ENCODE assay signal across 8 mouse cellular contexts in the genomic region with DNA sequence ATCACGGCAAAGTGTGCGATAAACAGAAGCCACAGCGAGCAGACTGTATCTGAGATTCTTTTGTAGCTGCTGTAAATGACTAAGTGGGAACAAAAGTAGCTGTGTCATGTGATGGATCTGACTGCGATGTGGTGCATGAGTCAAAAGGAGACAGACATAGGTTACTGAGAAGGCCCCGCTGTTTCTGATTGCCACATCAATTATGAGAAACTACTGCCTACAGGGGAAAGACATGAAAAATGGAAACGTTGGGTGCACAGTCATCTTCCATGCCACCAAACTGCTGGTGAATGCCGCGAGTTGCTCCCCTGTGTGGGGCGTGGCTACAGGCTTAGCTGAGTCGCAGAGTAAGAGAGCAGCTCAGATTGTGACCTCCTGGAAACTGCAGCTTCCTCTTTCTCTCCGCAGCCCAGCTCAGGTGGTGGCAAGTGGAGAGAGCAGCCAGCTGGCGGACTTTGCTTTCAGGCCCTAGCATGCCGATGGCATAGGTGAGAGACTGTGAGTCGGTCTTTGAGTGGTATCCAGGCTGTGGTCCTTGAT.
DNase-seq lines count a peak whose midpoint lies in the region; ATAC-seq and TF ChIP-seq lines count a peak whose summit lies in the region.

No protein-coding gene starts in this region.

- ATAC-seq in cerebellum, adult (ENCODE audit: insufficient number of reproducible peaks, low FRiP score, low TSS enrichment) = peak; percentile 89
- ATAC-seq in forebrain, embryonic 15.5 days (replicated peaks) = peak; percentile 75
- ATAC-seq in intestine, postnatal 0 days = peak; percentile 90

- no peaks in the 10 kb centered on the region for H3K27me3 ChIP-seq in forebrain, embryonic 15.5 days
- H3K27me3 ChIP-seq in intestine, postnatal 0 days (replicated peaks; ENCODE audit: control insufficient read depth, insufficient read depth, low read length) = no peaks in the 10 kb centered on the region
- H3K27me3 ChIP-seq in midbrain, embryonic 10.5 days (ENCODE audit: low read depth, poor library complexity, severe bottlenecking) = no peaks in the 10 kb centered on the region

- peak overlapping the region; percentile 53 for H3K27ac ChIP-seq in forebrain, embryonic 15.5 days (replicated peaks)
- H3K27ac ChIP-seq in intestine, postnatal 0 days (ENCODE audit: low read depth, low read length) = no peak overlapping the region
- H3K27ac ChIP-seq in midbrain, embryonic 10.5 days (replicated peaks) = peak overlapping the region; percentile 39; the same call in 1 of the 2 replicates

- 7% methylated on average over 14 of the region's 14 CpGs for WGBS in forebrain, embryonic 15.5 days
- WGBS in intestine, postnatal 0 days = 10% methylated on average over 14 of the region's 14 CpGs
- 22% methylated on average over 14 of the region's 14 CpGs for WGBS in midbrain, embryonic 10.5 days

- peaks cover 18% of the 10 kb centered on the region for H3K4me1 ChIP-seq in forebrain, embryonic 15.5 days
- H3K4me1 ChIP-seq in intestine, postnatal 0 days (replicated peaks; ENCODE audit: control insufficient read depth, insufficient read depth, low read length) = no peaks in the 10 kb centered on the region
- H3K4me1 ChIP-seq in midbrain, embryonic 10.5 days = peaks cover 22% of the 10 kb centered on the region

- H3K4me3 ChIP-seq in forebrain, embryonic 15.5 days = peak overlapping the region; percentile 27
- H3K4me3 ChIP-seq in intestine, postnatal 0 days (ENCODE audit: low read depth, low read length) = peak overlapping the region; percentile 1; the same call in 1 of the 2 replicates
- peak overlapping the region; percentile 38 for H3K4me3 ChIP-seq in midbrain, embryonic 10.5 days

- TF ChIP-seq CTCF in intestine, postnatal 0 days (IDR thresholded peaks at IDR 0.05; ENCODE audit: low read depth) = no peak

- H3K9ac ChIP-seq in forebrain, embryonic 15.5 days (replicated peaks) = 0 out of 2 replicates have a peak overlapping the region, but pooled peaks have one; percentile 4
- no peak overlapping the region for H3K9ac ChIP-seq in intestine, postnatal 0 days (ENCODE audit: low read depth, low read length)

- no peaks in the 10 kb centered on the region for H3K9me3 ChIP-seq in forebrain, embryonic 15.5 days
- H3K9me3 ChIP-seq in intestine, postnatal 0 days (ENCODE audit: control insufficient read depth) = no peaks in the 10 kb centered on the region
- H3K9me3 ChIP-seq in midbrain, embryonic 10.5 days (replicated peaks) = no peaks in the 10 kb centered on the region

- no peaks in the 10 kb centered on the region for H3K36me3 ChIP-seq in forebrain, embryonic 15.5 days
- no peaks in the 10 kb centered on the region for H3K36me3 ChIP-seq in intestine, postnatal 0 days (ENCODE audit: control insufficient read depth, insufficient read depth)
- H3K36me3 ChIP-seq in midbrain, embryonic 10.5 days = no peaks in the 10 kb centered on the region

- peak; percentile 20 for DNase-seq in ovary, postnatal 36 days (ENCODE audit: low spot score)
- DNase-seq in ovary, postnatal 10 days (ENCODE audit: low spot score) = no peak
- no peak for DNase-seq in midbrain, embryonic 10.5 days (ENCODE audit: low spot score)
- DNase-seq in thymus, adult 18-20 months = peak; percentile 23 to 34
- no peak for DNase-seq in layer of hippocampus, postnatal 25 days (ENCODE audit: extremely low spot score in 1 of 2, low spot score in 1 of 2)

- peak overlapping the region; percentile 39 for H3K4me2 ChIP-seq in forebrain, embryonic 15.5 days (replicated peaks)
- peak overlapping the region; percentile 61 for H3K4me2 ChIP-seq in intestine, postnatal 0 days (replicated peaks; ENCODE audit: low read depth)

Comparison
In these comparisons a context has a peak if more than half of its experiments do, and no peak if none do; other contexts are left out.
1. DNase-seq: peak in ovary, postnatal 36 days (single experiment) and thymus, adult 18-20 months (2 of 2); none in ovary, postnatal 10 days (single experiment), midbrain, embryonic 10.5 days (single experiment) and layer of hippocampus, postnatal 25 days (0 of 2).
2. Peak in every context shown above with its lines, with median percentiles within 50 percentile points of each other: ATAC-seq and H3K4me3 ChIP-seq.